Mouse (Mus musculus): Measurements from ENCODE around the gene Myadm.

GRCm38 (mm10) chr7:3264390-3265022, 24.4 kb upstream of the Myadm start:
- no peak for TF ChIP-seq POLR2A (IDR thresholded peaks at IDR 0.05; ENCODE audit: borderline replicate concordance, extremely low read depth, insufficient read depth, insufficient read length, poor library complexity, severe bottlenecking)
- no peak for TF ChIP-seq CTCF (IDR thresholded peaks at IDR 0.05; ENCODE audit: borderline replicate concordance, extremely low read depth, insufficient read depth, insufficient read length)
